9 mouse cellular contexts compared by ENCODE assay signal in genomic region chr2:30722263-30723050, GRCm38 (mm10).
DNase-seq lines count a peak whose midpoint lies in the region; ATAC-seq lines count a peak whose summit lies in the region.
"Had no signal": no experiment of that assay in that cellular context is flagged by ENCODE, and none has a peak within 500 bp of the region (broad histone marks: within the 10 kb centered on the region; RNA-seq: fewer than 3 reads in every experiment).

No protein-coding gene starts in this region.

- 0 out of 2 replicates have a peak overlapping the region, but pooled peaks have one; percentile 22 for H3K9ac ChIP-seq in intestine, embryonic 14.5 days (ENCODE audit: low read length)
- H3K9ac ChIP-seq in midbrain, embryonic 15.5 days = peak overlapping the region; percentile 36; the same call in 1 of the 2 replicates

- H3K4me2 ChIP-seq in intestine, embryonic 14.5 days (ENCODE audit: low read length) = no peak overlapping the region
- no peak overlapping the region for H3K4me2 ChIP-seq in midbrain, embryonic 15.5 days

- no peaks in the 10 kb centered on the region for H3K9me3 ChIP-seq in embryonic facial prominence, embryonic 10.5 days
- no peaks in the 10 kb centered on the region for H3K9me3 ChIP-seq in intestine, embryonic 14.5 days (ENCODE audit: control insufficient read depth, low read length)
- no peaks in the 10 kb centered on the region for H3K9me3 ChIP-seq in midbrain, embryonic 15.5 days
- H3K9me3 ChIP-seq: G1E had no signal

- peak overlapping the region; percentile 99 for H3K27ac ChIP-seq in embryonic facial prominence, embryonic 10.5 days (replicated peaks)
- H3K27ac ChIP-seq in intestine, embryonic 14.5 days (ENCODE audit: low read depth) = peak overlapping the region; percentile 99
- H3K27ac ChIP-seq in midbrain, embryonic 15.5 days = peak overlapping the region; percentile 99

- peak; percentile 46 for DNase-seq in kidney, adult 11 months
- no peak for DNase-seq in kidney, adult 8-10 months
- DNase-seq in embryonic facial prominence, embryonic 10.5 days (ENCODE audit: low spot score) = peak; percentile 30
- no peak for DNase-seq in intestine, embryonic 14.5 days (ENCODE audit: low spot score)
- DNase-seq in adrenal gland, adult 18-20 months (ENCODE audit: low spot score in 2 of 2) = no peak
- DNase-seq in adrenal gland, postnatal 36 days = no peak
- DNase-seq in adrenal gland, adult 2 months = no peak

- H3K4me3 ChIP-seq in embryonic facial prominence, embryonic 10.5 days = peak overlapping the region; percentile 23
- no peak overlapping the region for H3K4me3 ChIP-seq in intestine, embryonic 14.5 days (ENCODE audit: low read depth, low read length)
- H3K4me3 ChIP-seq in midbrain, embryonic 15.5 days = no peak overlapping the region

- WGBS in embryonic facial prominence, embryonic 10.5 days = 15% methylated on average over 7 of the region's 7 CpGs
- 32% methylated on average over 7 of the region's 7 CpGs for WGBS in intestine, embryonic 14.5 days
- 3% methylated on average over 7 of the region's 7 CpGs for WGBS in midbrain, embryonic 15.5 days

- H3K27me3 ChIP-seq in embryonic facial prominence, embryonic 10.5 days (replicated peaks; ENCODE audit: low read depth, poor library complexity, severe bottlenecking) = no peaks in the 10 kb centered on the region; the same call in 1 of the 2 replicates
- no peaks in the 10 kb centered on the region for H3K27me3 ChIP-seq in intestine, embryonic 14.5 days (replicated peaks; ENCODE audit: control insufficient read depth, insufficient read depth, low read length)
- no peaks in the 10 kb centered on the region for H3K27me3 ChIP-seq in midbrain, embryonic 15.5 days (replicated peaks)

- H3K36me3 ChIP-seq in embryonic facial prominence, embryonic 10.5 days (replicated peaks) = no peaks in the 10 kb centered on the region
- no peaks in the 10 kb centered on the region for H3K36me3 ChIP-seq in intestine, embryonic 14.5 days (ENCODE audit: control insufficient read depth, insufficient read depth, low read length)
- no peaks in the 10 kb centered on the region for H3K36me3 ChIP-seq in midbrain, embryonic 15.5 days (replicated peaks)
- H3K36me3 ChIP-seq: G1E had no signal

- ATAC-seq in intestine, embryonic 14.5 days (replicated peaks; ENCODE audit: low FRiP score, low TSS enrichment, low read depth) = no peak
- ATAC-seq in midbrain, embryonic 15.5 days (replicated peaks) = no peak

- peaks cover 93% of the 10 kb centered on the region for H3K4me1 ChIP-seq in embryonic facial prominence, embryonic 10.5 days
- H3K4me1 ChIP-seq in intestine, embryonic 14.5 days (replicated peaks; ENCODE audit: control insufficient read depth, insufficient read depth, low read length) = peaks cover 75% of the 10 kb centered on the region
- peaks cover 86% of the 10 kb centered on the region for H3K4me1 ChIP-seq in midbrain, embryonic 15.5 days

Comparison
In these comparisons a context has a peak if more than half of its experiments do, and no peak if none do; other contexts are left out.
1. DNase-seq: peak in kidney, adult 11 months (single experiment) and embryonic facial prominence, embryonic 10.5 days (single experiment); none in kidney, adult 8-10 months (0 of 2), intestine, embryonic 14.5 days (single experiment), adrenal gland, adult 18-20 months (0 of 2), adrenal gland, postnatal 36 days (0 of 2) and adrenal gland, adult 2 months (single experiment).
2. Peak in every context shown above with its lines, with median percentiles within 50 percentile points of each other: H3K27ac ChIP-seq.